Mouse (Mus musculus) gastrocnemius, postnatal 36 days (tissue): ENCODE data around the gene Olfr1366. TPM values are rescaled to one million over a fixed set of nuclear protein-coding genes. Genes with fewer than 3 reads are reported as not detected.
"Not testable (repeated sequence)": the region's sequence is repeated elsewhere in the genome, so short reads cannot be mapped to it uniquely, and the experiment has no call there.

Source experiments
- DNase-seq, 2 experiments: peaks; one replicate each; pipeline ENCODE4 v3.0.0; 2022
- intact Hi-C: fragments of 180-260 bp; cut with DNase I; formaldehyde crosslinking; loops from one replicate; pipeline ENCODE4 v1.15.1; 2025
- long read RNA-seq, 2 experiments: library from polyadenylated mRNA; stranded (forward); transcript quantifications; one replicate each; pipeline ENCODE4 v2.0.0; 2021
- total RNA-seq, 2 experiments: library from RNA; stranded (reverse); gene quantifications; 2 replicates each; pipeline ENCODE4 v1.2.3; 2021

Gene Olfr1366
- not detected for total RNA-seq
- long read RNA-seq, experiment 1: 0 reads
- long read RNA-seq, experiment 2: 0 reads

- intact Hi-C loops: no loop called here
- DNase-seq: no peak
Measured at GRCm38 (mm10) chr13:21542708-21543107, at the start of gene Olfr1366. Gene Olfr1366, minus strand, starts transcription at chr13:21542808.

- intact Hi-C loops: no loop called here
- no peak for DNase-seq
Measured at GRCm38 (mm10) chr13:21591618-21592017, 49.0 kb upstream of the Olfr1366 start.

- DNase-seq: no peak
- intact Hi-C loops: no loop called here
Measured at GRCm38 (mm10) chr13:21581659-21582058, 39.1 kb upstream of the Olfr1366 start, which contains the start of gene Olfr1364. Gene Olfr1364, minus strand, starts transcription at chr13:21581759.

- intact Hi-C loops: no loop called here
Measured at GRCm38 (mm10) chr13:21559793-21560192, 17.2 kb upstream of the Olfr1366 start, which contains the start of gene Olfr1535. Gene Olfr1535, minus strand, starts transcription at chr13:21559893.

GRCm38 (mm10) chr13:21550416-21551110 lies 8.0 kb upstream of the Olfr1366 start:
- DNase-seq: no peak
- intact Hi-C loops: no loop called here

More at GRCm38 (mm10) chr13:21559793-21560192, 17.2 kb upstream of the Olfr1366 start, which contains the start of gene Olfr1535:
- no peak for DNase-seq

- intact Hi-C loops: no loop called here
Measured at GRCm38 (mm10) chr13:21549487-21549886, 6.9 kb upstream of the Olfr1366 start.

GRCm38 (mm10) chr13:21530781-21531201 lies 11.8 kb downstream of the Olfr1366 start, which contains the start of gene Zkscan8:
Gene Zkscan8, minus strand, starts transcription at chr13:21531120.
- DNase-seq: peak; percentile 85 to 86
- intact Hi-C loops: loop anchor here (5.0 kb wide), 2 partner anchors 128 to 168 kb away; partner anchors contain the start of genes Zkscan3 and Zscan12

More at GRCm38 (mm10) chr13:21549487-21549886, 6.9 kb upstream of the Olfr1366 start:
- no peak for DNase-seq

GRCm38 (mm10) chr13:21530136-21530535 lies 12.5 kb downstream of the Olfr1366 start:
- intact Hi-C loops: loop anchor here (5.0 kb wide), 2 partner anchors 128 to 168 kb away; partner anchors contain the start of genes Zkscan3 and Zscan12
- DNase-seq: no peak

GRCm38 (mm10) chr13:21506221-21506649 lies 36.4 kb downstream of the Olfr1366 start:
- intact Hi-C loops: loop anchor here (10.0 kb wide), 1 partner anchor 101 kb away; the partner anchor contains the start of gene Zkscan3
- DNase-seq: peak; percentile 72 to 76

GRCm38 (mm10) chr13:21502296-21502695 lies 40.3 kb downstream of the Olfr1366 start:
- intact Hi-C loops: loop anchor here (10.0 kb wide), 1 partner anchor 97 kb away; the partner anchor contains the start of gene Zkscan3
- DNase-seq: no peak

GRCm38 (mm10) chr13:21501182-21501581 lies 41.4 kb downstream of the Olfr1366 start, which contains the start of gene Gm11273:
Gene Gm11273, minus strand, starts transcription at chr13:21501418.
- intact Hi-C loops: loop anchor here (10.0 kb wide), 1 partner anchor 96 kb away; the partner anchor contains the start of gene Zkscan3
- DNase-seq: not testable (repeated sequence)

- DNase-seq: no peak
- intact Hi-C loops: no loop called here
Measured at GRCm38 (mm10) chr13:21495080-21495479, 47.5 kb downstream of the Olfr1366 start, which contains the start of gene AK157302. Gene AK157302, plus strand, starts transcription at chr13:21495223.

GRCm38 (mm10) chr13:21492847-21493246 lies 49.8 kb downstream of the Olfr1366 start:
- intact Hi-C loops: no loop called here
- DNase-seq: no peak

- intact Hi-C loops: no loop called here
- DNase-seq: no peak
Measured at GRCm38 (mm10) chr13:21486881-21487280, 55.7 kb downstream of the Olfr1366 start.

Other genes starting within 250 kb of the Olfr1366 start
- not detected for gene Gpx6, start 230.7 kb downstream of the Olfr1366 start, total RNA-seq
- not detected for gene Olfr1367, start 195.9 kb downstream of the Olfr1366 start, total RNA-seq
- 1 to 10 TPM; 4.7 to 6.7 TPM for gene Zscan12, start 180.0 kb downstream of the Olfr1366 start, total RNA-seq
- 10 to 100 TPM; 14.7 to 14.9 TPM for gene Zkscan3, start 140.1 kb downstream of the Olfr1366 start, total RNA-seq
- gene Pgbd1, start 101.8 kb downstream of the Olfr1366 start, total RNA-seq: under 1 TPM; 0.20 to 0.36 TPM
- gene Zscan26, start 89.1 kb downstream of the Olfr1366 start, total RNA-seq: 10 to 100 TPM in 1 of 2 experiments, 1 to 10 TPM in 1; 8.8 to 11.9 TPM
- gene Nkapl, start 74.3 kb downstream of the Olfr1366 start, total RNA-seq: under 1 TPM in 1 of 2 experiments, not detected in 1; 0.17 TPM
- under 1 TPM; 0.25 to 0.43 TPM for gene Zkscan4, start 63.9 kb downstream of the Olfr1366 start, total RNA-seq
- not detected for gene Gm10065, start 63.4 kb downstream of the Olfr1366 start, total RNA-seq
- 10 to 100 TPM; 21.6 to 22.8 TPM for gene AK157302, start 47.6 kb downstream of the Olfr1366 start, total RNA-seq
- 100 to 1,000 TPM; 119 to 122 TPM for gene Gm11273, start 41.4 kb downstream of the Olfr1366 start, total RNA-seq
- 1 to 10 TPM; 4.0 to 6.2 TPM for gene Zkscan8, start 11.7 kb downstream of the Olfr1366 start, total RNA-seq
- gene Olfr1535, start 17.1 kb upstream of the Olfr1366 start, total RNA-seq: not detected
- gene Olfr1364, start 39.0 kb upstream of the Olfr1366 start, total RNA-seq: not detected
- not detected for gene Olfr1362, start 71.2 kb upstream of the Olfr1366 start, total RNA-seq
- gene Olfr11, start 99.7 kb upstream of the Olfr1366 start, total RNA-seq: not detected
- not detected for gene Olfr1361, start 120.6 kb upstream of the Olfr1366 start, total RNA-seq
- gene Olfr1360, start 134.6 kb upstream of the Olfr1366 start, total RNA-seq: not detected
- not detected for gene Olfr1359, start 155.3 kb upstream of the Olfr1366 start, total RNA-seq
- gene Hist1h2bl, start 173.3 kb upstream of the Olfr1366 start, total RNA-seq: 10 to 100 TPM; 10.7 to 18.2 TPM
- gene Hist1h2ai, start 173.6 kb upstream of the Olfr1366 start, total RNA-seq: 1 to 10 TPM; 3.3 to 8.8 TPM
- 10 to 100 TPM; 12.6 to 15.0 TPM for gene Hist1h3h, start 174.9 kb upstream of the Olfr1366 start, total RNA-seq
- 1 to 10 TPM; 2.0 to 3.5 TPM for gene Hist1h2bm, start 179.2 kb upstream of the Olfr1366 start, total RNA-seq
- 1 to 10 TPM; 2.0 to 3.2 TPM for gene Hist1h4j, start 192.3 kb upstream of the Olfr1366 start, total RNA-seq
- 10 to 100 TPM; 27.0 to 38.7 TPM for gene Hist1h4k, start 207.7 kb upstream of the Olfr1366 start, total RNA-seq
- 1 to 10 TPM; 2.1 to 4.8 TPM for gene Hist1h2ak, start 211.0 kb upstream of the Olfr1366 start, total RNA-seq
- gene Hist1h2bn, start 211.3 kb upstream of the Olfr1366 start, total RNA-seq: 1 to 10 TPM; 6.9 to 9.3 TPM
- 1 to 10 TPM; 4.7 to 6.6 TPM for gene Hist1h1b, start 237.8 kb upstream of the Olfr1366 start, total RNA-seq
- gene Hist1h3i, start 240.6 kb upstream of the Olfr1366 start, total RNA-seq: 10 to 100 TPM; 11.9 to 24.7 TPM
- 1 to 10 TPM; 1.0 to 2.0 TPM for gene Hist1h2an, start 244.4 kb upstream of the Olfr1366 start, total RNA-seq
- gene Hist1h2bp, start 244.7 kb upstream of the Olfr1366 start, total RNA-seq: 1 to 10 TPM; 3.8 to 6.5 TPM